Mouse (Mus musculus): Measurements from ENCODE around the gene Mmd. TPM values are rescaled to one million over a fixed set of nuclear protein-coding genes. Genes with fewer than 3 reads are reported as not detected.

Mmd gene
- total RNA-seq, 2 experiments from 2014 or later, result 7.8 to 10.7 TPM

Other genes with a start within 250 kb of the Mmd start
- 1 to 10 TPM; 2.6 to 3.0 TPM for gene Pctp, start 246.6 kb upstream of the Mmd start, total RNA-seq (2021)
- 10 to 100 TPM; 12.8 to 16.8 TPM for gene Tmem100, start 219.1 kb upstream of the Mmd start, total RNA-seq (2021)
- gene Gm45716, start 61.8 kb upstream of the Mmd start, total RNA-seq (2021), result 1 to 10 TPM; 1.9 to 2.4 TPM
- gene Hlf, start 141.4 kb downstream of the Mmd start, total RNA-seq (2021), result 1 to 10 TPM; 3.7 to 3.9 TPM